Mouse (Mus musculus) intestine, embryonic 16.5 days (tissue): ENCODE results near the gene Chaf1b. TPM values are rescaled to one million over a fixed set of nuclear protein-coding genes. Genes with fewer than 3 reads are reported as not detected.

Experiments
- ATAC-seq: fragments of 200-750 bp; cut with Nextera tagmentation; 2 replicates; pipeline ENCODE4 v1.8.0; 2017; ENCODE audit warnings: moderate TSS enrichment, moderate library complexity
- H3K27ac ChIP-seq: fragments of 300-500 bp; sonication (generic); 2 replicates; pipeline ENCODE4 v1.5.1; 2014; ENCODE audit warnings: mild to moderate bottlenecking, low read length
- H3K27me3 ChIP-seq: fragments of 300-500 bp; sonication (generic); replicated peaks from 2 replicates; pipeline ENCODE4 v1.6.1; 2014; ENCODE audit warnings: low read length, control low read depth, mixed read lengths; ENCODE audit not compliant: control insufficient read depth, insufficient read depth
- H3K36me3 ChIP-seq: fragments of 300-500 bp; sonication (generic); 2 replicates; pipeline ENCODE4 v1.6.1; 2014; ENCODE audit warnings: low read length, control low read depth; ENCODE audit not compliant: control insufficient read depth, insufficient read depth
- H3K4me1 ChIP-seq: fragments of 300-500 bp; sonication (generic); 2 replicates; pipeline ENCODE4 v1.6.1; 2014; ENCODE audit warnings: low read length, control low read depth, mixed read lengths; ENCODE audit not compliant: control insufficient read depth, insufficient read depth
- H3K4me2 ChIP-seq: fragments of 300-500 bp; sonication (generic); 2 replicates; pipeline ENCODE4 v1.6.1; 2014; ENCODE audit warnings: low read depth, low read length, control low read depth
- H3K4me3 ChIP-seq: fragments of 300-500 bp; sonication (generic); 2 replicates; pipeline ENCODE4 v1.5.1; 2014; ENCODE audit warnings: mild to moderate bottlenecking, low read length
- H3K9ac ChIP-seq: fragments of 300-500 bp; sonication (generic); 2 replicates; pipeline ENCODE4 v1.6.1; 2014; ENCODE audit warnings: low read depth, low read length
- H3K9me3 ChIP-seq: fragments of 300-500 bp; sonication (generic); 2 replicates; pipeline ENCODE4 v1.6.1; 2016; ENCODE audit warnings: low read length, control low read depth; ENCODE audit not compliant: control insufficient read depth
- WGBS: fragments of 180-500 bp; shearing (Covaris S2); extraction: QIAGEN DNeasy Blood & Tissue Kit; methylation state at CpG from one replicate; pipeline ENCODE4 v1.1.7; 2014; 5-methylcytosine and 5-hydroxymethylcytosine counted together
- polyA plus RNA-seq: library from polyadenylated mRNA; unstranded; fragments of >200 nt; fragmentation: Nextera tagmentation; extraction: Ambion mirVana; gene quantifications from 2 replicates; pipeline ENCODE4 v1.2.1, GENCODE M21; 2015

Chaf1b gene
- polyA plus RNA-seq, 1 experiment from 2014 or later: 53.5 TPM

- no peaks in the 10 kb centered on the region for H3K9me3 ChIP-seq
- no peak for ATAC-seq
- no peaks in the 10 kb centered on the region for H3K27me3 ChIP-seq
- H3K36me3 ChIP-seq: no peaks in the 10 kb centered on the region
- H3K4me1 ChIP-seq: peaks cover 9% of the 10 kb centered on the region; the same call in 1 of the 2 replicates
- H3K27ac ChIP-seq: no peak overlapping the region
- 47% methylated on average over 5 of the region's 5 CpGs for WGBS
- peak overlapping the region; percentile 78 for H3K4me3 ChIP-seq
- peak overlapping the region; percentile 74 for H3K4me2 ChIP-seq
- peak overlapping the region; percentile 79 for H3K9ac ChIP-seq
Observed at GRCm38 (mm10) chr16:93884722-93885113, 1.0 kb downstream of the Chaf1b start.

DNA sequence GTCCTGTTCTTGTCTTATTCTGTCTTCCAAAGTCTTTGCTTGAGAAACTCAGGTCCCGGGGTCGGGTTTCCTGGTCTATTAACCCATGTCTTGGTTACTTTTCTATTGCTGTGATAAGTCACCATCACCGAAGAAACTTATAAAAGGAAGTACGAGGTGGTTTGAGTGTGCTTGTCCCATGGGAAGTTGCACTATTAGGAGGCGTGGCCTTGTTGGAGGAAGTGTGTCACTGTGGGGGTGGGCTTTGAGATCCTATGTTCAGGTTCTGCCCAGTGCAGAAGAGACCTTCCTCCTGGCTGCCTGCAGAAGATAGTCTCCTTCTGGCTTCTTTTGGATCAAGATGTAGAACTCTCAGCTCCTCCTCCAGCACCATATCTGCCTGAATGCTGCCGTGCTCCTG, 4.8 kb downstream of the Chaf1b start:
- no peaks in the 10 kb centered on the region for H3K27me3 ChIP-seq
- peaks cover 6% of the 10 kb centered on the region for H3K36me3 ChIP-seq
- H3K4me1 ChIP-seq: peaks cover 9% of the 10 kb centered on the region; the same call in 1 of the 2 replicates
- ATAC-seq: no peak
- WGBS: 89% methylated on average over 6 of the region's 6 CpGs
- H3K9ac ChIP-seq: no peak overlapping the region
- no peak overlapping the region for H3K27ac ChIP-seq
- H3K9me3 ChIP-seq: no peaks in the 10 kb centered on the region
- H3K4me2 ChIP-seq: no peak overlapping the region
- no peak overlapping the region for H3K4me3 ChIP-seq

GRCm38 (mm10) chr16:93890948-93891604, 7.4 kb downstream of the Chaf1b start:
- no peak for ATAC-seq
- Histone ChIP-seq H3K27me3 (no peaks in the 10 kb centered on the region), H3K4me3 (no peak overlapping the region), H3K9me3 (no peaks in the 10 kb centered on the region), H3K27ac (no peak overlapping the region), H3K4me2 (no peak overlapping the region), H3K4me1 (no peaks in the 10 kb centered on the region), H3K36me3 (peaks cover 6% of the 10 kb centered on the region), H3K9ac (no peak overlapping the region)
- WGBS: 89% methylated on average over 12 of the region's 12 CpGs

GRCm38 (mm10) chr16:93893285-93893684, 9.6 kb downstream of the Chaf1b start:
- H3K36me3 ChIP-seq: peaks cover 6% of the 10 kb centered on the region
- no peak overlapping the region for H3K4me2 ChIP-seq
- no peak overlapping the region for H3K9ac ChIP-seq
- H3K27ac ChIP-seq: no peak overlapping the region
- no peaks in the 10 kb centered on the region for H3K9me3 ChIP-seq
- H3K4me3 ChIP-seq: no peak overlapping the region
- 89% methylated on average over 5 of the region's 5 CpGs for WGBS
- no peak for ATAC-seq
- H3K4me1 ChIP-seq: no peaks in the 10 kb centered on the region
- no peaks in the 10 kb centered on the region for H3K27me3 ChIP-seq

DNA sequence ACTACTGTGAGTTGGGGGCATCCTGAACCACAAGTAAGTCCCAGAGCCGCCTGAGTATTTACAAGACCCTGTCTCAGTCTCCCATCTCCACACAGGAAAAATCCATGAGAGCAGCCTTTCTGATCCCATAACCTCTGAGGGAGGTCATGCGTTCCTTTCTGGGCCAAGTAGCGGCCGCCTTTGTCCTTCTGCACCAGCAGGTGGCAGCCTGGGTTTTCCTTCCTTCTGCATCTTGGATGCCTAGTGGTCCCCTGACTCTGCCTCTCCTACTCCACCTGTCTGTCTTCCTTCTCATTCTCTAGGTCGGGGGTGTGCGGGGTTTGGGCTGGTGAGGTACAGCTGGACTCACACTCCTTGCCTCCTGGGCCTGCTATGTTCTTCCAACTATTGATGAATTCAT, 19.3 kb downstream of the Chaf1b start:
- H3K4me1 ChIP-seq: peaks cover 3% of the 10 kb centered on the region; the same call in 1 of the 2 replicates
- no peak overlapping the region for H3K4me2 ChIP-seq
- peaks cover 6% of the 10 kb centered on the region; the same call in 1 of the 2 replicates for H3K36me3 ChIP-seq
- H3K27ac ChIP-seq: no peak overlapping the region
- H3K4me3 ChIP-seq: no peak overlapping the region
- no peaks in the 10 kb centered on the region for H3K27me3 ChIP-seq
- WGBS: 75% methylated on average over 6 of the region's 6 CpGs
- H3K9ac ChIP-seq: no peak overlapping the region
- H3K9me3 ChIP-seq: no peaks in the 10 kb centered on the region
- ATAC-seq: no peak

- 0 out of 2 replicates have a peak, but pooled peaks cover 4% of the 10 kb centered on the region for H3K36me3 ChIP-seq
- ATAC-seq: peak; percentile 52
- 56% methylated on average over 11 of the region's 11 CpGs for WGBS
- no peak overlapping the region; the same call in 1 of the 2 replicates for H3K27ac ChIP-seq
- no peaks in the 10 kb centered on the region for H3K27me3 ChIP-seq
- peaks cover 8% of the 10 kb centered on the region; the same call in 1 of the 2 replicates for H3K4me1 ChIP-seq
- H3K9ac ChIP-seq: no peak overlapping the region
- H3K4me3 ChIP-seq: no peak overlapping the region
- no peak overlapping the region for H3K4me2 ChIP-seq
- no peaks in the 10 kb centered on the region for H3K9me3 ChIP-seq
Observed at GRCm38 (mm10) chr16:93906156-93907014, 22.7 kb downstream of the Chaf1b start.

DNA sequence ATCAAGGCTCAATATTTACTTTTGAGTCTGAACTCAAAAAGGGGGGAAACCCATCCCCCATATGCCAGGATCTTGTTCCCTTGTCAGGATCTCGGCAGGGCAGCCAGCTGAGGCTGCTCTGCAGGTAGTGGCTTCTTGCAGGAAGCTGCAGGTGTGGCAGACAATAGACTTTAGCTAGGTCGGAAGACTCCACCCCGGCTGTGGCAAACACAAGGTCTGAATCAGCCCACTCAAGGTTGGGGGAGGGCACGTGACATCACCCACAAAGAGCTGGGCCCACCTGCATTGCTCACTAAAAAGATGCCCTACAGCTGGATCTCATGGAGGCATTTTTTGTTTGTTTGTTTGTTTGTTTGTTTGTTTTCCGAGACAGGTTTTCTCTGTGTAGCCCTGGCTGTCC, 24.1 kb downstream of the Chaf1b start:
- Histone ChIP-seq H3K36me3 (0 out of 2 replicates have a peak, but pooled peaks cover 3% of the 10 kb centered on the region), H3K9ac (no peak overlapping the region), H3K4me3 (no peak overlapping the region), H3K27me3 (no peaks in the 10 kb centered on the region), H3K9me3 (no peaks in the 10 kb centered on the region), H3K4me2 (no peak overlapping the region), H3K4me1 (peaks cover 11% of the 10 kb centered on the region; the same call in 1 of the 2 replicates), H3K27ac (no peak overlapping the region)
- no peak for ATAC-seq
- WGBS: 75% methylated on average over 5 of the region's 5 CpGs

GRCm38 (mm10) chr16:93908196-93908595, 24.5 kb downstream of the Chaf1b start:
- 0 out of 2 replicates have a peak, but pooled peaks cover 3% of the 10 kb centered on the region for H3K36me3 ChIP-seq
- no peak overlapping the region for H3K9ac ChIP-seq
- no peak overlapping the region for H3K27ac ChIP-seq
- peaks cover 11% of the 10 kb centered on the region; the same call in 1 of the 2 replicates for H3K4me1 ChIP-seq
- H3K4me2 ChIP-seq: no peak overlapping the region
- no peaks in the 10 kb centered on the region for H3K9me3 ChIP-seq
- H3K4me3 ChIP-seq: no peak overlapping the region
- 87% methylated on average over 8 of the region's 8 CpGs for WGBS
- no peak for ATAC-seq
- H3K27me3 ChIP-seq: no peaks in the 10 kb centered on the region

DNA sequence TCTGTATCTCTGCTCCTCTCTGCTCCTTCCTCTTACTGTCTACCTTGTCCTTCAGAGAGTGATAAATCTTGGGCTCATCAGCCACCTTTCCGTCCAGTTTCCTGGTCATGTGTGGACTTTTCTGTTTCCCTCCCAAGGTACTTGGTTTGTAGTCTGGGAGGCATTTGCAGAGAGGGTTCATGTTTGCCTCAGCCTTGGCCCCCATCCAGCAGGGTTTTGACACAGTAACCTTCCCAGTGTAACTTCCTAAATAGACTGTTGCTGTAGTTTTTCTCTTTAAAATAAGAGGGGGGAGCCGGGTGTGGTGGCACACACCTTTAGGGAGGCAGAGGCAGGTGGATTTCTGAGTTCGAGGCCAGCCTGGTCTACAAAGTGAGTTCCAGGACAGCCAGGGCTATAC, 26.2 kb downstream of the Chaf1b start:
- no peaks in the 10 kb centered on the region for H3K27me3 ChIP-seq
- no peak for ATAC-seq
- H3K4me1 ChIP-seq: peaks cover 11% of the 10 kb centered on the region; the same call in 1 of the 2 replicates
- H3K9me3 ChIP-seq: no peaks in the 10 kb centered on the region
- WGBS: 86% methylated on average over 3 of the region's 3 CpGs
- H3K4me2 ChIP-seq: no peak overlapping the region
- no peak overlapping the region for H3K4me3 ChIP-seq
- H3K9ac ChIP-seq: no peak overlapping the region
- no peak overlapping the region for H3K27ac ChIP-seq
- H3K36me3 ChIP-seq: 0 out of 2 replicates have a peak, but pooled peaks cover 3% of the 10 kb centered on the region
